Mouse (Mus musculus): Measurements from ENCODE around the gene Gm6034.
"Not testable (repeated sequence)": the region's sequence is repeated elsewhere in the genome, so short reads cannot be mapped to it uniquely, and the experiment has no call there.

The Gm6034 gene

DNA sequence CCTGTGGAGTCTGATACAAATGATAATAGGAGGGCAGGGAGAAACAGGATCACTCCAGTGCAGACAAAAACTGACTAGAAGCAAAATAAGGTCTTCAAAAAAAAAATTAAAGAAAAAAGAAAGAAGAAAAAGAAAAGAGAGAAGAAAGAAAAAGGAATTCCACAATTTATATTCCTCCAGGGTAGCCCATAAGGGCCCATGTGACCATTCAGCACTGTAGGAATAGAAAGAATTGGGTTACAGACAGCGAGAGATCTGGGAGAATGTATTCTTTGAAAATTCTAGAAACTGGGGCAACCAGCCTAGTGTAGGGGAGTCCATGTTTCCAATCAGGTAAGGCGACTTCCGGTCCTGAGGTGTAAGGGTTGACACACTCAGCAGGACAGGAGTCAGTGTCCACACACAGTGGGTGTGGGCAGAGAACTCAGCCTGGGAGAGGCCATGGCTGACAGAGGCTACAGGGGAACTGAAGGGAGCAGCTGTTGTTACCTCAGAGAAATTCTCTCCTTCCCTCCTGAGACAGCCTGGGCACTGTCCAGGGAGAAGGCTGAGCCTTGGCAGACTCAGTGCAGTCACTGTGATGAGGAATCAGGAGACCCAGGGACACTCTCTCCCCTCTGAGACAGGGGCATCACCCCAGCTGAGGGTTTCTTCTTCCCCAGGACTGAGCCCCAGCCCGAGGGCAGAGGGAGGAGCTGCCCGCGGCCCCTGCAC, 39.9 kb downstream of the Gm6034 start:
- peak; percentile 63 for ATAC-seq (ENCODE audit: low TSS enrichment)

DNA sequence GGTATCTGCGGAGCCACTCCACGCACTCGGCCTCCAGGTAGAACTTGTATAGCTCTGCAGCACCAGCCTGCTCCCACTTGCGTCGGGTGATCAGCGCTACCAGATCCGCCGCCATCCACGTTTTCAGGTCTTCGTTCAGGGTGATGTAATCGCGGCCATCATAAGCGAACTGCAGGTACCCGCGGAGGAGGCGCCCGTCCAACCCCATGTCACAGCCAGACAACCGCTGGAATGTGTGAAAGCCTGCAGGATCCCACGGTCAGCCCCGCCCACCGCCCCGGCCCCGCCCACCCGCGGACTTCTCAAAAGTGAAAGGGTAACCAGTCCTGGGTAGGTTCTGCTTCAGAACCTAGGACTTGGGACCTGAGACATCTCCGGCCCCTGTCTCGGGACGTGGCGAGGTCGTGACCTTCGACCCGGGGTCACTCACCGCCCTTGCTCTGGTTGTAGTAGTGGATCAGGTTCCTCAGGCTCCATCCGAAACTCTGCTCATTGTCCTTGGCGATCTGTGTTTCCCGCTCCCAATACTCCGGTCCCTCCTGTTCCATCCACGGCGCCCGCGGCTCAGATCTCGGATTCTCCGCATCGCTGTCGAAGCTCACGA, 40.6 kb downstream of the Gm6034 start:
- peak; percentile 39; the same call in 1 of the 2 replicates for ATAC-seq (ENCODE audit: low TSS enrichment)

DNA sequence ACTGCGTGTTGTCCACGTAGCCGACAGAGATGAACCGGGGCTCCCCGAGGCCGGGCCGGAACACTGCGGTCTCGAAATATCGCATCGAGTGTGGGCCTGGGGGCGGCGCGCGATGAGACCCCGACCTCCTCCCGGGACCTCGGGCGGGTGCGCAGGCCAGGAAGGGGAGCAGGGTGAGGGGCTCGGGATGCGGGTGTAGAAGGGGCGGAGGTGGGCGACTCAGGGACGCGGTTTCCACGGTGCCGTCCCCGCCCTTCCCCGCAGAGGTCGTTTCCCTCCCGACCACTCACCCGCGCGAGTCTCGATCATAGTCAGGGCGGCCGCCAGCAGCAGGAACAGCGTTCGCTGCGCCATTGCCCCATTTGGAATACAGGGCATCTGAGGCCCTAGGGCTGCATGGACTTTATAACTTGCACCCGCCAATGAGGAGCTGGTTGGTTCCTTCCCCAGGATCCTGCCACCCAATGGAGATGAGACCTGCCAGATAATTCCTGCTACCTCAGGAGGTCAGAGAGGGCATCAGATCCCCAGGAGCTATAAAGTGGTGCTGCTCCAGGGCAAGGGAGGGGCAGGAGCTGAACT, 41.2 kb downstream of the Gm6034 start:
- ATAC-seq (ENCODE audit: low TSS enrichment) = peak; percentile 33; the same call in 1 of the 2 replicates

DNA sequence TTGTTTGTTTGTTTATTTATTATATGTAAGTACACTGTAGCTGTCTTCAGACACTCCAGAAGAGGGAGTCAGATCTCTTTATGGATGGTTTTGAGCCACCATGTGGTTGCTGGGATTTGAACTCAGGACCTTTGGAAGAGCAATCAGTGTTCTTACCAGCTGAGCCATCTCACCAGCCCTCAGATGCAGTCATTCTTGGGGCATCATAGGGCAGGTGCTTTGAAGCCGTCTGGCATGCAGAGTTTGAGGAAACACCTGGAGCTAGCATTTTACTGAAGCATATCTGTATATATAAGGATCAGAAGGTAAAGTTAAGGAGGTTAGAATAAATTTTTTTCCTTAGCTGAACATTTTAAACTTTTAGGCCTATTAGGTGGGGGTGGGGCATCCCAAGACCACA, 43.2 kb downstream of the Gm6034 start:
- ATAC-seq (ENCODE audit: low TSS enrichment) = not testable (repeated sequence)

DNA sequence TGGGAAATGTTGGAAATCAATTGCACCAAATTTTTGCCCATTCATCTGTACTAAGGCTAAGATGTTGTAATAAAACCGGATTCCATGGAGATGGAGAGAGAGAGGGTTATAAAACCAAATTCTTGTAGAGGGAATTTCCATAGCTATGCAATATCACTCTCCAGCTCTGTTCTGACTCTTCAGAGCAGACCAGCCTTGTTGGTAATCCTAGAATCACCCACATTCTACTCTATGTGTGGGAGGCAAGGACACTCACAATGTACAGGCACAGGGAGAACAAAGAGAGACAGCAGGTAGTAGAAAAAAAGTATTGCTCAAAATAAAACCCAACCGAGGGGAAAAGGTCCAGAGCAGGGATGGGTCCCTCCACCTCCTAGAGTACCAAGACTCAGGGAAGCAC, 49.2 kb downstream of the Gm6034 start:
- ATAC-seq (ENCODE audit: low TSS enrichment) = peak; percentile 92

DNA sequence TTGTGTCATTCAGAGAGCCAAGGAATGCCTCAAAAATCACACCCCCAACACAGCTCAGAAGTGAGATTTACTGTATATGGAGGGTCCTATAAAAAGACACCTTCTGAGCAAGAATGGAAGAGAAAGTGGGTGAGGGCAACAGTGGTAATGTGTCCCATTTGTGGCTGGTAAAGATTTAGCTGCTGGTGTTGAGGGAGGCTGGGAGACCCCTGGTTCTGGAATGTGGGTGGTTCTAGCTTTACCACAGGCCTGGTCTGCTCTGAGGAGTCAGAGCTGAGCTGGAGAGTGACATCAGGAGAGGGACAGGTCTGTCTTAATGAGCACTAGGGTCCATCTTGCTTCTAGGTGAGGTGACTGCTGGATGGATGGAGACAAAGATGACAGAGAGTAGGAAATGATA, 49.8 kb downstream of the Gm6034 start:
- peak; percentile 55; the same call in 1 of the 2 replicates for ATAC-seq (ENCODE audit: low TSS enrichment)

DNA sequence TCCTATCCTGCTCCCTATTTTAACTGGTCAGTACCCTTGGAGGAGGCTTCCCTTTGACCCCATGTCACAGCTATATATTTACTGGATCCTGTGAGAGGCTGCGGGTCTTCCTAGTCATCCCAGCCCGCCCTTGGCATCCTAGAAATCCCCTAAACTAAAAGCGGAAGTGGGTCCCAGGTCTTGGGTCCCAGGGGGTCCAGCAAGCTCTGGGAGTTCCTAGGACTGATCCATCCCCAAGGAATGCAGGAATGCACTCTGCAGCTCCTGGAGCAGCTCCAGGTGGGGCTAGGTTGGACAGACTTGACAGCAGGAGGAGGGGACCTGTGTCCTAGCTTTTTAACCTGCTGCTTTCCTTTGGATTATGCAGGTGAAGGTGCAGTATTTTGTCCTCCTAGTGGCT, 51.2 kb downstream of the Gm6034 start:
- ATAC-seq (ENCODE audit: low TSS enrichment) = no peak

DNA sequence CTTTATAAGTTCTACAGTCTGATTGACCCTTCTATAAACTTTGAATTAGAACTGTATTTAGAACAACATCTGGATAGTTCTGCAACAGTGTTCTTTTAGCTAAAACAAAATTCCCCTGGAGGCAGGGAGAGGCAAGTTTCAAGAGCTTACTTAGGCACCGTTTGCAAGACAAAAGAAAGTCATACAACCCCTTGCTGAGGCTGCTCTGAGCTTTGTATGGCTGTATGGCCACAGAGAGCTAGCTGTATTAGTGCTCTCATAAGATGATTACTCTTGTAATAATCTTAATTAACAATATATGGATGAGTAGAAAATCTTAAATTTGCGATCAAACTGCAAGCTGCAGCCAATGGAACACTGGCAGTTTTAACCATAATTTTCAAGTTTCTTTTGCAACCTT, 56.8 kb downstream of the Gm6034 start:
- not testable (repeated sequence) for ATAC-seq (ENCODE audit: low TSS enrichment)

DNA sequence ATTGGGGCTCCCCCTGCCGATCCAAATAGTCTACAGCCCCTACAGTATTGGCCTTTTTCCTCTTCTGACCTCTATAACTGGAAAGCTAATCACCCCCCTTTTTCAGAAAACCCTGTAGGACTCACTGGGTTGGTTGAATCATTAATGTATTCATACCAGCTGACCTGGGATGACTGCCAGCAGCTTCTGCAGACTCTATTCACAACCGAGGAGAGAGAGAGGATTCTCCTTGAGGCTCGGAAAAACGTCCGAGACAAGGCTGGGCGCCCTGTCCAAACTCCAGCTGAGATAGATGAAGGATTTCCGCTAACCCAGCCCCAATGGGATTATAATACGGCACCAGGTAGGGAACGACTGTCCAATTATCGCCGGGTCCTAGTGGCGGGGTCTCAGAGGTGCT, 59.3 kb downstream of the Gm6034 start:
- not testable (repeated sequence) for ATAC-seq (ENCODE audit: low TSS enrichment)
